Mouse (Mus musculus): ENCODE results near the gene Nme7. TPM values are rescaled to one million over a fixed set of nuclear protein-coding genes. Genes with fewer than 3 reads are reported as not detected.

Gene Nme7
- polyA plus RNA-seq, 1 experiment, result 22.0 TPM

DNA sequence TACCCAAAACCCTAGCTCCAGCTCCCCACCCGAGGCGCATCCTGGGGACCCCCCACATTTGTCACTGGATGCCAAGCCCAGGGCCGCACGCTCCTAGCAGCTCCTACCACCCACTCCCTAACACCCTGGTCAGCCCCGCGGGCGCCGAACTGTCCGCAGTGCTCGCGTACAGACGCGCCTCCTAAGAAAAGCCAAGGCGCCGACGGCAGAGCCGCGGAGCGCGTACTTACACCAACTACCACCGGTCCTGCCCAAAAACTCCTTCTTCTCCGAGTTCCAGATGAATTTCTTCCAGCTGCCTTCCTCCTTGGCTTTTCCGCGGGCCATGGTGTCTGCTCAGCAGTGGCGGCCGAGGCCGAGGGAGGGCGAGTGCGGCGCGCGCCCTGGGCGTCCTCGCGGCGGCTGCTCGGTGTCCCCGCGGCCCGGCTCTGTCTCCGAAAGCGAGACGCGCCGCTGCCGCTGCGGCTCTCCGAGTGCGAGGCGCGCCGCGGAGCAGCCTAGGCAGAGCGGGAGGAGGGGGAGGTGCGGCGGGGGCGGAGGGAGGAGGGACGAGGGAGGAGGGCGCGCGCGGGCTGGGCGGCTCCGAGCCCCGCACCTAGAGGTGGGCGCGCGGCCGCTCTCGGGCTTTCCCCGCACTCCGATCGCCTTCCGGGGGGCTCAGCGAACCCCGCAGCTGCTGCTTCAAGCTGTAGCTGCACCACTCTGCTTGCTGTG lies 153.8 kb downstream of the Nme7 start:
- H3K4me3 ChIP-seq (ENCODE audit: insufficient read depth, low read length), result peak overlapping the region; percentile 51
- peak overlapping the region; percentile 99 for H3K27ac ChIP-seq (ENCODE audit: insufficient read depth, low read length)
- TF ChIP-seq CTCF (IDR thresholded peaks at IDR 0.05; ENCODE audit: extremely low read depth, insufficient read depth, low read length) (no peak), POLR2A (IDR thresholded peaks at IDR 0.05; ENCODE audit: extremely low read depth, insufficient read depth, low read length) (no peak)
- H3K4me1 ChIP-seq (ENCODE audit: control insufficient read depth, insufficient read depth, low read length), result peaks cover 3% of the 10 kb centered on the region; the same call in 1 of the 2 replicates

DNA sequence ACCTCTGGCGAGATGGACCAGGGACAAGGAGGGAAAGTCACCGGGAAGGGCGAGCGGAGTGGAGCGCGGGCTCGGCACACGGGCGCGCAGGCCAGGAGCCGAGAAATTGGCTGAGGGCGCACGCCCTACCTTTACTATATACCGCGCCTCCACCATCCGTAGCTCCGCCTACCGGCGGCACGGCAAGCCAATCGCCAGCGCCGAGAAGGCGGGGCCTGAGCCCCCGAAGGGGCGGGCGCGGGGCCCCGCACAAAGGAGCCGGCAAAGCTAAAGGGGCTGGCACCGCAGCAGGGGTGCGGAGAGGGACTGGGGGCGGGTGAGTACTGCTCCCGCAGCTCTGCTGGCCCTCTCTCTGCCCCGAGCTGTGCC lies 154.3 kb downstream of the Nme7 start, which contains the start of gene Atp1b1:
Atp1b1 (minus strand) TSS at position 111 of the 369 bp plus-strand sequence.
- Histone ChIP-seq H3K27ac (ENCODE audit: insufficient read depth, low read length) (peak within 1 kb of the TSS; percentile 99), H3K4me3 (ENCODE audit: insufficient read depth, low read length) (peak within 1 kb of the TSS; percentile 51), H3K4me1 (ENCODE audit: control insufficient read depth, insufficient read depth, low read length) (peaks cover 3% of the 10 kb centered on the region; the same call in 1 of the 2 replicates)
- TF ChIP-seq CTCF (IDR thresholded peaks at IDR 0.05; ENCODE audit: extremely low read depth, insufficient read depth, low read length) (no peak), POLR2A (IDR thresholded peaks at IDR 0.05; ENCODE audit: extremely low read depth, insufficient read depth, low read length) (peak; percentile 95)

GRCm38 (mm10) chr1:164458621-164459051 lies 154.7 kb downstream of the Nme7 start:
- TF ChIP-seq POLR2A (IDR thresholded peaks at IDR 0.05; ENCODE audit: extremely low read depth, insufficient read depth, low read length) (no peak), CTCF (IDR thresholded peaks at IDR 0.05; ENCODE audit: extremely low read depth, insufficient read depth, low read length) (no peak)
- peak overlapping the region; percentile 51 for H3K4me3 ChIP-seq (ENCODE audit: insufficient read depth, low read length)
- H3K4me1 ChIP-seq (ENCODE audit: control insufficient read depth, insufficient read depth, low read length), result peaks cover 3% of the 10 kb centered on the region; the same call in 1 of the 2 replicates
- H3K27ac ChIP-seq (ENCODE audit: insufficient read depth, low read length), result peak overlapping the region; percentile 99

- Histone ChIP-seq H3K4me1 (ENCODE audit: control insufficient read depth, insufficient read depth, low read length) (peaks cover 3% of the 10 kb centered on the region; the same call in 1 of the 2 replicates), H3K4me3 (ENCODE audit: insufficient read depth, low read length) (peak overlapping the region; percentile 51), H3K27ac (ENCODE audit: insufficient read depth, low read length) (peak overlapping the region; percentile 99)
- no peak for TF ChIP-seq CTCF (IDR thresholded peaks at IDR 0.05; ENCODE audit: extremely low read depth, insufficient read depth, low read length)
- TF ChIP-seq POLR2A (IDR thresholded peaks at IDR 0.05; ENCODE audit: extremely low read depth, insufficient read depth, low read length), result no peak
These were observed 155.4 kb downstream of the Nme7 start for GRCm38 (mm10) chr1:164459127-164459905.

DNA sequence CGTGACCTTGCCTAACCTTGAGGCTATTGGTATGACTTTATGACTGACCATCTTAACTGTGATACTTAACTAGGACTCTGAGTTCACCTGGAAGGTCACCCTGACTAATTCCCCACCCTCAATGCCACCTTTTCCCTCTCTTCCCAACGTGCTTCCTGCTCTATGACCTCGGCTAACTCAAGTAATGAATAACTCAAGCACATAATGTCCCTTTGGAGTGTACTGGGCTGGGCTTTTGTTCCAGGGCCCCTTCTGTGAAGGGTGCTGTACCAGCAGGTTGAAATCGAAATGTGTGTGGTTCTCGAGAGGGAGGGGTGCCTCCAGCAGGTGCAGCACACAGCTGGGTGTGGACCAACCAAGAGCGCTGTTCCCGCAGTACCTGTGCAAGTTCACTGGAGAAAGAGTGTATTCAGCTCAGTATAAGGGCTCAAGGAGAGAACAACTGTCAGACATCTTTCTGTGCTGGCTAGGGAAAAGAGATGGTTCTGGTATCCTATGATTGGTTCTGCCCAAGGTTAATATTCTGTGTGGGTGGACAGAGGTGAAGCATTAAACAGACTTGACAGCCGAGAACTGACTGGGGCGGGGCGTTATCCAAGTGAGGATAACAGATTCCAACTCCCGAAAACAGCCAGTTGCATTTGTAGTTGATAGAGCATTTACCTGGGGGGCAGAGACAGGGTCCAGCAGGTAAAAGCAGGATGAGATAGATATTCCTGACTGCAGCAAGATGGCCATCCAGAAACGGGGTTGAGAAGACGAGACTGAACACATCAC lies 157.2 kb downstream of the Nme7 start:
- H3K27ac ChIP-seq (ENCODE audit: insufficient read depth, low read length), result peak overlapping the region; percentile 66
- TF ChIP-seq CTCF (IDR thresholded peaks at IDR 0.05; ENCODE audit: extremely low read depth, insufficient read depth, low read length) (no peak), POLR2A (IDR thresholded peaks at IDR 0.05; ENCODE audit: extremely low read depth, insufficient read depth, low read length) (no peak)
- H3K4me1 ChIP-seq (ENCODE audit: control insufficient read depth, insufficient read depth, low read length), result peaks cover 3% of the 10 kb centered on the region; the same call in 1 of the 2 replicates
- H3K4me3 ChIP-seq (ENCODE audit: insufficient read depth, low read length), result peak overlapping the region; percentile 19; the same call in 1 of the 2 replicates

DNA sequence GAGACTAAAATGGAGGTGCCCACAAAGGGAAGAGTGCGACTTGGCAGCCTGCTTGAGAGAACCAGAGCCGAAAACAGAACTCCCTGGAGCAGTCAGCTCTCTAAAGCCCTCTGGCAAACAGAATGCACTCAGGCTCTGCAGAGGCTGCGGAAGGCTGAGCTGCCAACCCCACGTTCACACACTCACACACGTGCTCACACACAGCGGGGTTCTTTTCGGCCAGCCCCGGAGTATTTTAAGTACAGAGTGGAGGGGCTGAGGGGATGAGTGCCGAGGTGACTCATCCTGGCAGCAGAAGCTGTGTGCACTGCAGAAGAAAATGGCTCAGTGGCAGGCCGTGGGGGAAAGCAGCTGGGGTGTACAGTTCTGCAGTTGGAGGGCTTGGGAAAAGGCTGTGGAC lies 157.8 kb downstream of the Nme7 start:
- TF ChIP-seq POLR2A (IDR thresholded peaks at IDR 0.05; ENCODE audit: extremely low read depth, insufficient read depth, low read length), result peak; percentile 56
- no peak for TF ChIP-seq CTCF (IDR thresholded peaks at IDR 0.05; ENCODE audit: extremely low read depth, insufficient read depth, low read length)
- Histone ChIP-seq H3K4me3 (ENCODE audit: insufficient read depth, low read length) (no peak overlapping the region), H3K27ac (ENCODE audit: insufficient read depth, low read length) (peak overlapping the region; percentile 66), H3K4me1 (ENCODE audit: control insufficient read depth, insufficient read depth, low read length) (peaks cover 3% of the 10 kb centered on the region; the same call in 1 of the 2 replicates)

- H3K4me1 ChIP-seq (ENCODE audit: control insufficient read depth, insufficient read depth, low read length), result no peaks in the 10 kb centered on the region
- H3K27ac ChIP-seq (ENCODE audit: insufficient read depth, low read length), result no peak overlapping the region
- H3K4me3 ChIP-seq (ENCODE audit: insufficient read depth, low read length), result no peak overlapping the region
- TF ChIP-seq POLR2A (IDR thresholded peaks at IDR 0.05; ENCODE audit: extremely low read depth, insufficient read depth, low read length) (no peak), CTCF (IDR thresholded peaks at IDR 0.05; ENCODE audit: extremely low read depth, insufficient read depth, low read length) (no peak)
These were observed 163.5 kb downstream of the Nme7 start for GRCm38 (mm10) chr1:164467406-164467805.

- Histone ChIP-seq H3K4me1 (ENCODE audit: control insufficient read depth, insufficient read depth, low read length) (no peaks in the 10 kb centered on the region), H3K27ac (ENCODE audit: insufficient read depth, low read length) (no peak overlapping the region), H3K4me3 (ENCODE audit: insufficient read depth, low read length) (no peak overlapping the region)
- no peak for TF ChIP-seq CTCF (IDR thresholded peaks at IDR 0.05; ENCODE audit: extremely low read depth, insufficient read depth, low read length)
- TF ChIP-seq POLR2A (IDR thresholded peaks at IDR 0.05; ENCODE audit: extremely low read depth, insufficient read depth, low read length), result no peak
These were observed 164.4 kb downstream of the Nme7 start for GRCm38 (mm10) chr1:164468329-164468728.

- no peak overlapping the region for H3K27ac ChIP-seq (ENCODE audit: insufficient read depth, low read length)
- TF ChIP-seq POLR2A (IDR thresholded peaks at IDR 0.05; ENCODE audit: extremely low read depth, insufficient read depth, low read length) (no peak), CTCF (IDR thresholded peaks at IDR 0.05; ENCODE audit: extremely low read depth, insufficient read depth, low read length) (no peak)
- H3K4me1 ChIP-seq (ENCODE audit: control insufficient read depth, insufficient read depth, low read length), result peaks cover 6% of the 10 kb centered on the region; the same call in 1 of the 2 replicates
- no peak overlapping the region for H3K4me3 ChIP-seq (ENCODE audit: insufficient read depth, low read length)
These were observed 167.1 kb downstream of the Nme7 start for GRCm38 (mm10) chr1:164470985-164471384.
